Mouse (Mus musculus): Measurements from ENCODE around the gene Dpp6.
A peak's percentile ranks its signal among the peaks of the same experiment; 100 is the strongest.

The Dpp6 gene

DNA sequence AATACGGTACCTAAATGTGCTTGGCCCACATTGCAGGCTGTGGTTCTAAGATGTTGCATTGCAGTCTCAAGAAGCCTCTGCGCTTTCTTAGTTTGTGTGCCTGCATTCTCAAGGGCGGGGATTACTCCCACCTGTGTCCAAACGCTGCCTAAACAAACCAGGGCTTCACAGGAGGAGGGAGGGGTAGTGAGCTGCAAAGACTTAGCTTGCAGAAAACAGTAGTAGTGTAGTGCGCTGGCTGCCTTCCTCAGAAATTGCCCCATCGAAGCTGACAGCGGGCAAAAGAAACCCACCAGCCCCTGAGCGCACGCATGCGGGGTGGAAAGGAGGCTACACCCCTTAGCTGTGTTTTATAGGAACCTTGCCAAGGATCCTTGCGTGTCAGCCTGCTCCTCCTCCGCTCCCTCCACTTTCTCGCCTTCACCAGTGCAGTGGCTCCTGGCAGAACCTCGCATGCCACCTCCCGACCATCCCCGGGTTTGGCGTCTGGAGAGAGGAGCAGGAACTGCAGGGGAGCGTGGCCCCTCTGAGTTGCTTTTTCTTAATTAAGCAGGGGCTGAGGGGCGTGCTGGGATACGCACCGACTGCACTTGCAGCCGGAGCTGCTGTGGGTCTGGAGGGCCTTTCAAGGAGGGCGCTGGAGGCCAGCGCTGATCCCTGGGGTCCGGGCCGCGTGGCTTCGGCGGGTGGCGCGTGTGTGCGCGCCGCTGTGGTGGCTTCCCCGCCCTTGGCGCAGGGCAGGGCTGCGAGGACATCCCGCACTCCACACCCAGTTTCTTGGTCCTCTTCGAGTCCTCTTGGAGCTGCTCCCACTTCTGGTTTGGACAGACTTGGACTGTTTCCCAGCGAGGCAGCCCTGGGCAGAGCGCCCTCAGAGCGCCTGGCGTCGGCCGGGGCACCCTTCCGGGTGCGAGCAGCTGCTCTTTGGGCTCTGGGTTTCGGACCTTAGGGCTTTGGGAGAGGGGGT is at the start of gene Dpp6:
TSS of gene Dpp6 (plus strand) at position 229 of the 967 bp plus-strand sequence.
- no peak for DNase-seq

DNA sequence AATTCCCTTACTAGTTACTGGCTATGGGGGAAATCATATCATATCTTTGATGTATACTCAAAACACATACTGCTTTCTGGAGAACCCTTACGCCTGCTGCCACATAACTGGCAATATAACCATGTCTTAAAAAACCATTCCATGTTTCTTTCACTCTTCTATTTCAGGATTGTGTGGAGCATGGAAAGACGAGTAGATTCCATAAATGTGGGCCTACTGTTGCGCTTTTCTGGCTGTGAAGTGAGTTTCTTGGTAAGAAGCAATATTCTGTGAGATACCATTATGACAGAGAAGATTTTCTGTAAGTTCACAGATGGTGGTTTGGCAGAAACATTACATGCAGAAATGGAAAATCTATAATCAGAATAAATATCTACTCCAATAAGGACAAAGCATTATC is 33.0 kb upstream of the Dpp6 start:
- DNase-seq: no peak

DNA sequence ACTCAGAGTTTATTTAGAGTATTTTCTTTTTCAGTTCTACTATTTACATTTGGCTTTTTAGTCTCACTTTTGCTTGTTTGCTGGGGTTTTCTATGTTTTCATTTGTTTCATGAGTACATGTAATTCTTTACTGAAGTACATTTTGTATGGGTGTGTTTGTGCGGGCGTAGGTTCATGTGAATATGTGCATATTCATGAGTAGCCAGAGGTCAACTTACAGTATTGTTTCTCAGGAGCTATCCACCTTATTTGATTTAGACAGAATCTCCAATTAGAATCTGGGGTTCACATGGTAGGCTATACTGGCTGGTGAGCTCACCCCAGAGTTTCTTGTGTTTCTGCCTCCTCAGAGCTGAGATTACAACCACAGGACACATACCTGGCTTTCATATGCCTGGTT is 21.5 kb upstream of the Dpp6 start:
- no peak for DNase-seq

DNA sequence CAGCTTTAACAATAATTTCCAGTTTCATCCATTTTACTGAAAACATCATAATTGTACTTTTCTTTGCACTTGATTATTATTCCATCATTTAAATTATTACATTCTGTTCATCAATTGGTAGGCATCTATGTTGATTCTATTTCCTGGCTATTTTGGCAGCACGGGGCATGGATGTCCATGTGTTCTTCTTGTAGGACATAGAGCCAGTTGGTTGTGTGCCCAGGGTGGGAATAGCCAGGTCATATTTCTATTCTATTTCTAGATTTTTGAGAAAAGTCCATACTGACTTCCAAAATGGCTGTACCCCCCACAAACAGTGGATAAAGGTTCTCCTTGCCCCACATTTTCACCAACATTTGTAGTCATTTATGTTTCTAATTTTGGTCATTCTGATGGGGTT is 19.0 kb downstream of the Dpp6 start:
- no peak for DNase-seq

DNA sequence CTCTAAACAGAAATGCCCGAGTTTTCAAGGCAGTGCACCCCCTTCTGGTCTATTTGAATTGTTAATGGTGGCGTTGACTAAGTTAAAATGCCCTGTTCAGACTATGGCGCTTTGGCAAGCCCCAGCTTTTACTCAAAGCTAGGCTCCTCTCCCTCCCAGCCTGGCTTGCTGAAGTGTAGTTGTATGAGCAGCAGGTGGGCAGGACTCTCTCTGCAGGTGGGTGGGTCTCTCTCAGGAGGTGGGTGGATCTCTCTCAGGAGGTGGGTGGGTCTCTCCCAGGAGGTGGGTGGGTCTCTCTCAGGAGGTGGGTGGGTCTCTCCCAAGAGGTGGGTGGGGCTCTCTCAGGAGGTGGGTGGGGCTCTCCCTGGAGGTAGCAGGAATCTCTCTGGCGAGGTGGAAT is 24.1 kb downstream of the Dpp6 start:
- DNase-seq: no peak

DNA sequence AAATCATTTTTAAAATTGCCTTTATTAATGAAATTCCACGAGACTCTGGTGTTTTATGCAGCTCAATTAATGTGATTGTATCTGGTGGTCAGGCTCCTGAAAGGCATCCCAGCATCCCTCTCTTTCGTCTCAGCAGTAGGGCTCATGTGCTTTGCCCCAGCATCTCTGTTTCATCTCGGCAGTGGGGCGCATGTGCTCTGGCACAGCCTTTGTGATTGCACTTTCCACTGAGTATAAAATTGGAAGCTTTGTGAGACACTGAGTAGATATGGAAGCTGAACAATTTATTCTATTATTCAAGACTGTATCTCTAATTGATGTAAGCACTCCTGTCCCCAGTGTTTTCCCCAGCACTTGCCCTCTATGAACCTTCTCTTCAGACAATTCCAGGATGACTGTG is 37.7 kb downstream of the Dpp6 start:
- DNase-seq: no peak

DNA sequence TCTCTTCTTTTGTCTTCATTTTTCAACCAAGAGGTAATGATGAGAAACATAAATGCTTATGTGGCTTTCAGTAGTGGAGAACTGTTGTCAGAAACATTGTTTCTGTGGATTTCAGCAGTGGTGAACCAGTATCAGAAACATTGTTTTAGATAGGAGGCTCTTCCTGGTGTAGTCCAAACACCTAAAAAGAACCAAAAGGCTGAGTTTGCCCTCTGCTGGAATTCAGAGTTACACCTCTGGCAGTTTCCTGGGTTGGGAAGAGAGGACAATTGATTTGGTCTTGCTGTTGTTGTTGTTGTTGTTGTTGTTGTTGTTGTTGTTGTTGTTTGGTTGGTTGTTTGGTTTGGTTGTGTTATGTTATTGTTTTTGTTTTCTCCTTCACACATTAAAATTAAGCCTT is 58.4 kb downstream of the Dpp6 start:
- no peak for DNase-seq

DNA sequence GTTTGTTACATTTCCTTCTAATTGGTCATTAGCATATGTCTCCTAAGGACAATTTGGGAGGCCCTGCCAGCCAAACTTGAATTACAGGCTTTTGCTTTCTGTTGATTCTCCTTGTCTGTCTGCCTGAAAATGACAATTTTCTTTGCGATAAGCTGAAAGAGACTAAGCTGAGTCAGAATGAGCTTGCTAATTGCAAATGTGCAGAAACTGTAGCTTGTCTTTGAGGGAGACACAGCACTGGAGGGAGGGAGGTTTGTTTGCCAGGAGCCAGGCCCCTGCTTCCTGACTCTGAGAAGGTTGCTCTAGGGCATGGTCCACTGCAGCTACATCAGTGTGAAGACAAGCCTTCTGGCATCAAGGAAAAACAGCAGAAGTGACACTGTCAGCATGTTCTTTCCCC is 70.5 kb downstream of the Dpp6 start:
- no peak for DNase-seq

DNA sequence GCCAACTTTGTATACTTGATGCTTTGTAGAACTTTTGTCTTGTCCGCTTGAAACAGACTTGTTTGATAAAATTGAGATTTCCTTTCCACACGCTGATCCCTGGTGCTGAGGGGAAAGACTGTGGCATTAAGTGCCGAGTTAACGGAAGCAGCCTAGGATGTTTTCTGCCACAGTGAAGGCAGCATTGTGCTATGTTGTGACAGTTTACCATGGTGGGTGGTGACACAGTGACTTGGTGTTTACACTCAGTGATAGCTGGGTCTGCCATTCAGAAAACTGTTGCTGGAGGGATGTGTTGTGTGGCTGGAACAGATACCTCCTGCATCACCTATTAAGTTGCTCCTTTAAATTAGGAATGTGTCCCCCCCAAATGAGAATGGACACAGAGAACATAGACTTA is 71.1 kb downstream of the Dpp6 start:
- no peak for DNase-seq

DNA sequence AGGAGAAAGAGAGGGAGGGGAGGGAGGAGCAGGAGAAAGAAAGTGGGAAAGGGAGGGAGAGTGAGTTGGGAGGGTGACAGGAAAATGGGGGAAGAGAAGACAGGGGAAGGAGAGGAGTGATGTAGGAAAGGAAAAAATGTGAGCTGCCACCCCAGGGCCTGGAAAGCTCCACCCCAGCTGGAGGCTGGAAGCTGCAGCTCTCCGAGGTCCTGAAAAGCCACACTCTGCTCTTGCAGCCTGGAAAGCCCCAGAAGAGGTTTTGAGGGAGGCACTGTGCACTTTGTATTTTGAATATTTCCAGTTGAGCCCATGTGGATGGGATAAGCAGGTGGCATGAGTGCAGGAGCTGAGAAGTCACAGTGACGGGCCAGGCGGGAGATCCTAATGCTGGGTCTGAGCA is 77.3 kb downstream of the Dpp6 start:
- no peak for DNase-seq

DNA sequence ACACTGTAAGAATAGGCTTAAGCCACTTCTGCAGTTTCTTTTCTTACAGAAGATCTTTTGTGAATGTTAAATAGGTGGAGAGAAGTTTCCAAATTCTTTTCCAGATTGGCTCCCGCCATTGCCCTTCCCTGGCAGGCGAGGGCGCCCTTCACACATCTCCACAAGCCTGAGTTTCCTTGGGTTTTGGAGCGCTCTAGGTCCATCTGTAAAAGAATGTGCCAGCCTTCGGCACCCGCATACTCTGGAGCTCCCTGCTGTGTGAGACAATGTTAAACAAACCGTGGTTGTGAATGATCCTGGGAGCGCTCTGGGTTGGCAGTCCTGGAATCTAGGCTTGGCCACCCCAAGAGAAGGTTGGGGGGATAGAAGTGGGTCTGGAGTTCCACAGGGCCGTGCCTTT is 86.8 kb downstream of the Dpp6 start:
- DNase-seq: peak; percentile 42

DNA sequence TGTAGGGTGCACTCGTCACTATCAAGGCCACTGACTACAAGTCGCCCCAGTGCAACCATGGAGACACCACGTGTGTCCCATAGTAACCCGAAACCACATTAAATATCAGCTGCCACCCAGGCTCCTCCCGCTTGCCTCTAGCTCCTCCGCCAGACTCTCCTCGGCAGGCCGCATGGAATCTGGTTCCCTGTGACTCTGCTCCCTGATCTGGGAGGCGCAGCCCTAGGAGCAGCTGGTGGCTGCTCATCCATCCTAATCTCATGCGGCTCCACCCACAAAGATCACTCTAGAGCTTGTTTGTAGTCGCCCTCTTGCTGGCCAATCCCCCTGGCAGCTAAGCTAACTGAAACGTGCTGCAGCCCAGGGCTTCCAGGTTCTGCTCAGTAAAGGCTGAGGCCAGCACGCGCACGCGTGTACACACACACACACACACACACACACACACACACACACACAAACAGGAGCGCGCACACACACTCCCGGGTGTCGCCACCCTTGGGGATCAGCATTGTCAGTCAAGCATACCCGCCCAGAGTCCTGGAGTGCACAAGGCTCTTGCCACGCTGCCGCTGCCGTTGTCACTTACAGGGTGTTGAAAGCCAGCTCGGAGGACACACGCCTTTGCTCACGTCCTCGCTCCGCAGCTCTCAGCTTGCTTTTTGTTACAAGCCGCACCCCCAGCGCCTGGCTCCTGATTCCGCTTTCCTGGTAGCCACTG is 87.5 kb downstream of the Dpp6 start:
- peak; percentile 43 for DNase-seq

DNA sequence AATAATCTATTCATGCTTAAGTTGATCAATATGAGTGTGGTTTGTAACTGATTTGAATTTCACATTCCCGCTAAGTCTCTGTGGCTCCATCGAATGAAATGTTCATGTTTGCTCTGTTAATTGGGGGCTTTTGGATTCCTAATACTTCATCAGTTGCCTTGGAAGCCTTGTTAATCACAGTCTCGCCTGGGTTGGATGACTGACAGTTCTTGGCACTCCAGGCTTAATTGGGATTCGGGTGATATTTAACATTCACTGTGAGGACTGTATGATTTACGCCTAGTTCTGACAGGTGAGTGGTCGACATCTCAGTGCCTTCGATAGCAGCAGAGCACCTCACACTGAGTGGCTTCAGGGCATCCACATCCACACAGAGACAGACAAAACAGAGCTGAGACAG is 90.1 kb downstream of the Dpp6 start:
- DNase-seq: no peak

DNA sequence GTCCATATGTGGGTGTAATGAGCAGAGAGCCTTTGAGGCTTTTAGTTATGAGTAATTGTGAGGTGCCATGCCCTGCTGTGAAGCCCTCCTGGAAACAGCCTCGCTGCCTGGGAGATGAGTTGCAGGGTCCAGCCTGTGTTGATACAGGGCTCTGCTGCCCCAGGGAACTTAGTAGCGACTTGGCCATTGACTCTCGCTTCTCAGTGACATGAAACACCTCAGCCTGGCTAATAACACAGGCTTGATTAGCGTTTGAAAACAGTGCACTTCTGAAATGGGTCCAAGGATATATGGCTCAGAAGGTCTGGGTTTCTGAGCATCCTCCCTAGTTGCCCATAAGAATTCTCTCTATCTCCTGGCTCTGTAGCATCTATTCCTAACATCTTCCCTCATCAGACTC is 91.6 kb downstream of the Dpp6 start:
- no peak for DNase-seq

DNA sequence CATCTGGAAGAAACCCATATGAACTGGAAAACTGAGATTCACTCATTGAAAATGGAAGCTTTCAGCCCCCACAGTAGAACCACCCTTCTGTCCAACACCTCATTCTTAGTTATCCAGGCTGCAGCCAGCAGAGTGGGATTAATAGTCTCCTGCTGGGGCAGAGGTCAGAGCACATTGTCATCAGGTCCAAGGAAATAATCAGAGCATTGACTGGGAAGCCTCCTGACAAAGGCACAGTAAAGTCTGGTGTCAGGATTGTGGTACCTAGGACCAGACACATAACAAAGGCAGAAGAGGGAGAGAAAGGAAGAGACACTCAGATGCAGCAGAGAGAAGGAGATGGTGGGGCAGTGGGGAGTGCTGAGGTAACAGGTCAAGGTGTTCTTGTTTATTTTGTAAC is 93.3 kb downstream of the Dpp6 start:
- no peak for DNase-seq

DNA sequence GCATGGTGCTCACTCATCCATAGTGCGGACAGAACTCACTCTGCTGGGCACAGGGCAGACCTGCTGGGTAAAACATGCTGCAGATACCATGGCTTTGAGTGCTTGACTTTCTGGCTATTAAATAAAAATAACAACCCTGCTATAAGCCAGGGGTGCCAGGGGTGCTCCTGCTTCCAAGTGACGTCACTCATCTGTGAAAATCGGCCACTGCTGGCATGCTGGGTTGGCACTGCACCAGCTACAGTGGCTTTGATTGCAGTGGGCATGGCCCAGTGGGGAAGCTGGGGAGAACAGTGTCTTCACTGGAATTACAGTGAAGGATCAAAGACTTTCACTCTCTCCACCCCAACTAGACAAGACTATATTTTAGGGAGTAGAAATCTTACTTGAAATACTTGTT is 95.0 kb downstream of the Dpp6 start:
- no peak for DNase-seq

DNA sequence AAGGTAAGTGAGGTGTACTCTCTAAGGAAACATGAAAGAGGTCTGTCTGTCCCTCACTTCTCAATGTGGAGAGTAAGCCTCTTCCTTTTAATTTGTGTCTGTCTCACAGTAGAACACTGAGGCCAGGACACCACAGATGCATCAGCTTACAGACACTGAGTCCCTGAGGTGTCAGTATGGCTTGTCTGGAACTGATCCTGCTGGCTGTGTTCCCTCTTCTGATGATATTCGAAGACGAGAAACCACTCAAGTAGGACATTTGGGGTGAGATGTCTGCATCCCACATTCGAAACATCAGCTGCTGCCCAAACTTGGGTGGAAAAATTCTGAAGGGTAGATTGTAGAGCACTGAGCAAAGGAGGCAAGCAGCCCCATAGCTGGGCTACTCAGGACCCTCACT is 101.8 kb downstream of the Dpp6 start:
- DNase-seq: no peak

DNA sequence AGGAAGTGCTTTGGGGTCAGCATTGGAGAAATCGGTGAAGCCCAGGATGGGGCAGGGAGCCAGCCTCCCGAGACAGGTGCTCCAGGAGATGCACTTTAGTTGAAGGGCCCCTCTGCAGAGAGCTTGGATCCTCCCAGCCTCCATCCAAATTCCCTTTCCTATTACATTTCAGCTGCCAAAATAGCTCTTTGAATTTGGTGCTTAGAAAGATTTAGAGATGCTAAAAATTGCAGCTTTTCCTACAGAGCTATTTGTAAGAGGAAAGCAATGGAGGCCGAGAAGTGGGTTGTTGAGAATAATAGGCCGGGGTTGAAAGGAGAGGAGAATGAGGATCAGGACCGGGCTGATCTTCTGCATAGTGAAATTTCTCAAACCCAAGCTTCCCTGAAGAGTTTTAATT is 107.5 kb downstream of the Dpp6 start:
- no peak for DNase-seq

DNA sequence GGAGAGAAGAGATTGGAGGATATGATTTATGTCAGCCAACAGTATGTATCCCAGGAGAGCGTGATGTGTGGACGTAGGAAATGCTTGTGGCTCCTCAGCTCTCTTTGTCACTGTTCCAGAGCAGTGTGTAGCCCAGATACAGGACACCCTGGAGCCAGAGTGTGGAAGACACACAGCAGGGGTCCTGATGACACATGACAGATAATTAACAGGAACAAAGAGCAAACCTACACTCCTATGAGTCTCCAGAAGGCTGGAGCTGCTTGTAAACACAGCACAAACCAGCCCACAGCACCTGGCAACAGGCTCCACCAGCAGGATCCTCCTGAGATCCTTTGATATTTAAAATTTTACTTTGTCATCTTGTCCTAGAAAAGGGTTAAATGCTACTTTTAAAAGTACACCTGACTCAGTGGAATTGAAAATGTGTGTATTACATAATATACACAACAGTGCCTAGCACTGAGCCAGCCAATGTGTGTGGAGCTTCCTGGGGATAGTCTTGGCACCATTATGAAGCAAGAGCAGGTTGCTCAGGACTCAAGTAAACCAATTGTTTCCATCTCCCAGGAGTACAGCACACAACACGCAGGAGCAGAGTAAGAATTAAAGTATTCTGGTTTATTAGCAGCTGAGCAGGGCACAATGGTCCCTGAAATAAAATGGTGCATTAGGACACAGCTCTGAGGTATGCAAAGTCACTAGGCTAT is 115.6 kb downstream of the Dpp6 start:
- DNase-seq: no peak

DNA sequence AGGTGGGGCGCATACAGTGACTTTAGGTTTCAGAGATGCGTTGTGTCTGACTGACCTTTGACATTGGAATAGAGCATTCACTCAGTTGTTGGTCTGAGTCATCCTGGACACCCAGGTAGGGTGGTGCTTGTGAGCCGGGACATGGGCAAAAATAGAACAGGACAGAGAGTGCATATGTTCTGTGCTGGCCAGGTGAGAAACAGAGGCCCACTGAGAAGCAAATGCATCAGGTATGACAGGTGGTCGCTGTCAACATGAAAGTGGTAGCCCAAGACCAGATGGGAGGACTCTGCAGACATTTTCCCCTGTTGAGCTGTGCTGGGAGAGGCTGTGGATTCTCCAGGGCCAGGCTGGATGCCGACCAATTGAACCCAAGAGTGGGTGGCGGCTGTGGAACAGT is 117.9 kb downstream of the Dpp6 start:
- no peak for DNase-seq

DNA sequence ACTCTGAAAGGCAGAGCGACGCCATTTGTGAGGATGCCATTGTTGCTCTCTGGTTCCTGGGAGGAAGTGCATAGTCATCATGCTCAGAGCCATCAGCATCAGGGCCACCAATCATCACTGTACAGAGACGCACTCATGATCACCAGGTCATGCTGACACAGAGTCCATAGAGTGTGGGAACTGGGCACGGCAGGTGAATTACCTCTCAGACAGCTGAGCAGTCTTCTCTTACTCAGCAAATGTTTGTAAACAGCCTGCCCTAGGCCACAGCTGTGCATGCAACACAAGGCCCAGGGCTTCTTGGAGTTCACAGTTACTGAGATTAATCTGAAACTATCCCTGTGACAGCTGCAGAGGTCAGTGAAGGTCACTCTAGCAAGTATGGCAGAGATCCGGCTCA is 124.5 kb downstream of the Dpp6 start:
- no peak for DNase-seq

DNA sequence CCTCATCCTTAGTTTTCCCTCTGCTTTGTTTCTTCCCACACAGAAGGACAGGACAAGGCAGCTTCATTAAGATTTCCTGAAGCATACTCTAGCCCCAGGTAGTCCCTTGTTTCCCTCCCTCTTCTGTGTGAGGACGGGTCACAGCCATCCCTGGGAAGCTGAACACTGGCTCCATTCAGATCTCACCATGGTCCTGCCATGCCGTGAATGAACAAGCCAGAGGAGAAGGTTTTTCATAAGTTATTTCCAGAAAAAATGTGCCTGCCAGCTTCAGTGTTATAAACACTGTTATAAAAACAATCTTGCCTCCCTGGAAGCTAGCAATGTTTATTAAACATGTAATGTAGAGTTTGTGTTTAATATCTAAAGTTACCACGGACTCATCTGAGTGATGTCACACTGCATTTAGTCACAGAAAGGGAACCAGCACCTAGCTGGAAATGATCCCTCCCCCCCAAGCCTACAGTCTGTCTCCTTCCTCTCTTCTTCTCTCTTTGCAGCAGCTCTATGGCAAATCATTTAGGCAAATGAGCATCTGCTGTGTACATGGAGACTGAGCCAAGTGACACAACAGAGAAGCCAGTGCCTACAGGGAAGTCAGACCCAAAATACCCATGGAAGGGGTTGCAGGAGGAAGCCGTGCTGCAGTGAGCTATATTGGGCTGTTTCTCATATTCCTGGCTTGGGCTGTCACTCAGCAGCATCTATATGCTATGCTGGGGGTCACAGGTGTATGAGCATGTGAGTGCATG is 128.3 kb downstream of the Dpp6 start:
- DNase-seq: peak; percentile 23

Measured in layer of hippocampus, adult 9-11 months (tissue).